Mouse (Mus musculus) stomach, postnatal 0 days (tissue): ENCODE results near the gene Emc8.

ENCODE experiments used
- CTCF ChIP-seq: IDR thresholded peaks from 2 replicates; pipeline ENCODE4 v1.5.1; 2016; ENCODE audit warnings: antibody characterized with exemption, low read depth, mild to moderate bottlenecking, moderate library complexity
- EP300 ChIP-seq: optimal IDR thresholded peaks from 2 replicates; pipeline ENCODE3; 2016; ENCODE audit warnings: antibody characterized with exemption

DNA sequence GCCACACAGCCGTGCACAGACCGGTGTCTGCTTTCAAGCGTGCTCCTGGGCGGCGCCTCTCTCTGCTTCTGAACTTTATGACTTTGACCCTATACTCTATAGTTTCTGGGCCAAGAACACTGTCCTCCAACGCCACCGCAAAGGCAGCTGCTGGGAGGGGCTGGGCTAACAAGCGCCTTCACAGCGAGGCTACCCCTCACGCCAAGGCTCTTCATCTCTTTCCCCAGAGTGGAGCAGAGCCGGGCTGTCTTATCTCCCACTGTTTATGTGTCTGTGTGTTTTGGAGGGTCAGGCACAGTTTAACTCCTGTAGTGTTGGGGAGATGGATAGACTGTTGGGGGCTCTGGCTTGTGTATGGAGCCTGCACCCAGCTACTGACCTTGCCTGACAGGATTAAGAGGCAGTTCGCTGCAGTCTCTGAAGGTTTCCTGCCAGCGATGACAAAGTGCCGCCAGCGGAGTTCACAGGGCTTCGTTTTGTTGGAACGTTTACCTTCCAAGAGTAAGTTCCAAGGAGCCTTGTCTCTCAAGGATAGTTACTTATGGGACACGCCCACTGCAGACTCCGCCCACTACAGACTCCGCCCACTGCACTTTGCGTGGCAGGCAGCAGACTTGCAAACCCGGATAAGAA is 25.6 kb upstream of the Emc8 start:
- TF ChIP-seq EP300 (no peak), CTCF (no peak)
